Mouse (Mus musculus) urinary bladder, adult 18-20 months (tissue): ENCODE results near the gene Mgll.

Experiments
- DNase-seq, 2 experiments: peaks; one replicate each; pipeline ENCODE4 v3.0.0; 2022; ENCODE audit warnings: low spot score in 2 of 2, mixed read lengths in 2 of 2

The Mgll gene

DNA sequence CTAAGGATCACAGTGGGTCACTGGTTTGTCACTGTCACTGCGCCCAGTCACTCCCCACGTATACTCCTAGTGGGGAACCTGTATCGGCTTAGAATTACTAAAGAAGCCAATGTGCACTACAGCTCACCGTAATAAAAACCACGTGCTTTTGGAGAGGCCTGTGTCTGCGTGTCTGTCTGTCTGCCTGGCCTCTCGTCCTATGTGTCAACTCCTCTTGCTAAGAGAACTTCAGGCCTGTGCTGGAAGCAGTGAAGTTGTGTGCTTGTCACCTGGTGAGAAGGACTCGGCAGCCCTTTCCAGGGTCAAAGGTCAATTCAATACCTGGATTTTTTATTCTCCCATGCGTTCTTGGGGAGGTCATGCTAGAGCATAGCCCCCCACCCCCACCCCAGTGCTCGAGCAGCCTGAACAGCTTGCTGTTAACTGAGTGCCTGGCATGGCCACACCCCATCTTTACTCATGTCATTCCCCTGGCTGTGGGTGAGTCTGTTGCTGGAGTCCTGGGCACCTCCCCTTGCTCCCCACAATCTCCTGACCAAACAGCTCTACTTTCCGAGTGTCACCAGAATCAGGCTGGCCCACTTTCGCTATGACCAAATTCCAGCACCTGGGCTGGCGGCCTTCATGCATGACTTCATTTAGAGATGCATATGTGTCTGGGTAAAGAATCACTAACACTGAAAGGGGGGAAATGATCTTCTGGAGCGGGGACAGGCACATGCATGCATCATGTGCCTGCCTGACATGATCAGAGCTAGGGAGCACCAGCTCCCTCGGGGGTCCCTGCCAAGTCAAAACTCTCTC, 104.2 kb downstream of the Mgll start:
- no peak for DNase-seq

GRCm38 (mm10) chr6:88829579-88829978, 105.4 kb downstream of the Mgll start:
- DNase-seq = no peak

DNA sequence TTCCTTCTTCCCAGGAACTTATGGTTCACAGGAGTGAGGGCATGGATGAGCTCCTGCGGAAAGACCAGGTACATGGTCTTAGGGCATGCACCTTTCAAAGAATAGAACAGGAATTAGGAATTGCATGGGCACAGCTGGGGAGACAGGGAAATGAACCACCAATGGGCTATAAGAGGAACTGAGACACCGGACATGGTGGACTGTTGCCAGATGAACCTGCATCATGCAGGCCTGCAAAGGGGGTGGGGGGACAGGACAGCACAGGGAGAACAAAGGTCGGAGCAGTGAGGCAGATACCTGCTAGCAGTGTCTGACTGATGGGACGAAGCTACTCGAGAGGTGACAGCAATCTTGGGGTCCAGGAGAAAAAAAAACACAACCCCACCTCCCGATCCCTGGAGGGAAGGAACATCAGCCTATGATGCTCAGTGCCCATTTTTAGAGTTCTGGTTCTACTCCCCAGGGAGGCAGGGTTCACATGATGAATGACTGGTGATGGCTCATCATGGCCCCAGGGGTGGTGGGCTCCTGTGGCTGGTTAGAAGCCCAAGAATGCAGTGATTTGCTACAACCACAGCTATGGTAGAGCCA, 106.0 kb downstream of the Mgll start:
- DNase-seq = no peak

- no peak for DNase-seq
These were observed 107.2 kb downstream of the Mgll start for GRCm38 (mm10) chr6:88831456-88831855.

GRCm38 (mm10) chr6:88832663-88833062, 108.5 kb downstream of the Mgll start:
- no peak for DNase-seq

GRCm38 (mm10) chr6:88833340-88834140, 109.3 kb downstream of the Mgll start:
- DNase-seq = no peak

DNA sequence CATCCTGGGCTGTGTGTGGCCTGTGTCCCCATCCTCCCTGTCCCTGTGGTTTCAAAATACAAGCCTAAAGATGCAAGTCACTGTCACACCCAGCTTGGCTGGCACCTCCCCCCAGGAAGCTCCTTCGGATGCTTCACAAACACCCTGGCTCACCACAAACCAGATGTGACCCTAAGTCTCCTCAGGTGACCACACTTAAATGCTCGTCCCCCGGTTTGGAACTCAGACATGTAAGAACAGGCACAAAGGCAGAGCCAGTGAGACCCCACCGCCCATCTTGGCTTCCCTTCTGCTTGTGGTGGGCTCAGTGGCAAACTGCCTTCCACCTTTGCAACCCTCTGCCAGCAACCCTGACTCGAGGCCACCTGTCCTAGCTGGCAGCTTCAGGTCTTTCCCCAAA, 110.8 kb downstream of the Mgll start:
- DNase-seq = no peak

- no peak for DNase-seq
These were observed 112.1 kb downstream of the Mgll start for GRCm38 (mm10) chr6:88836178-88836819.

GRCm38 (mm10) chr6:88837999-88838398, 113.8 kb downstream of the Mgll start:
- no peak for DNase-seq

- no peak for DNase-seq
These were observed 114.4 kb downstream of the Mgll start for GRCm38 (mm10) chr6:88838613-88839012.

DNA sequence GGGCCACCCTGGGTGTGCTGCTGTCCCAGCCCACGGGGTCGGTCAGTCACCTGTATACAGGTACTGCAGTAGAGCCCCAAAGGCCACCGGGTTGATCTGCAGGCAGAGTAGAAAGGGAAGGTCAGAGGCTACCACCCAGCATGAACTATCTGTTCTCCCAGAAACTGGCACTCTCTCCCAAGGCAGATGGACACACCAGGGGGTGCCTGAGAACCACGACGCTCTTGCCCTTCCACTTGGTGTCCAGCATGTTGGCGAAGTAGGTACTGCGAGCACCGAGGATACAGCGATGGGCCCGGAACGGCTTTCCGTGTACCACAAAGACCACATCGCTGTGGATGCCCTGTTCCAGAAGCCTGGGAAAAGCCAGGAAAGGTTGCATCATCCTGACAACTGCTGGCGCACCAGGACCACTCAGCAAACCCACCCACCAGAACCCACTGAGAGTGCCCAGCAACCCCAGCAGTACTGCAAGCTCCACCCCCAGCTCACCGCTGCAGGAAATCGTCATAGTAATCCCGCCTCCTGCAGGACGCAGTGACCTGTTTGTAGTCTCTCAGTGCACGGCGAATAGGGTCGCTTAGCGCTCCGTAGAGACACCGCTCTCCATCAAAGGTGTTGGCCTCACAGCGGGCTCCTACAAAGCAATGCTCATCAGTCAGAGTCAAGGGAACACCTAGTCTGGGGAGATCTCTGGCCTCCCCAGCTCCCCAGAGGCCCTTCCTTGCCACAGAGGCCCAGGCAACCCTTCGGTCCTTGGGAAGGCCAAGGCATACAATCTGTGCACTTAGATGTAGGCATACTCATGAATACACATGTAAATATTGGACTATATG, 115.1 kb downstream of the Mgll start:
- no peak for DNase-seq

- no peak for DNase-seq
These were observed 116.0 kb downstream of the Mgll start for GRCm38 (mm10) chr6:88840211-88840610.

DNA sequence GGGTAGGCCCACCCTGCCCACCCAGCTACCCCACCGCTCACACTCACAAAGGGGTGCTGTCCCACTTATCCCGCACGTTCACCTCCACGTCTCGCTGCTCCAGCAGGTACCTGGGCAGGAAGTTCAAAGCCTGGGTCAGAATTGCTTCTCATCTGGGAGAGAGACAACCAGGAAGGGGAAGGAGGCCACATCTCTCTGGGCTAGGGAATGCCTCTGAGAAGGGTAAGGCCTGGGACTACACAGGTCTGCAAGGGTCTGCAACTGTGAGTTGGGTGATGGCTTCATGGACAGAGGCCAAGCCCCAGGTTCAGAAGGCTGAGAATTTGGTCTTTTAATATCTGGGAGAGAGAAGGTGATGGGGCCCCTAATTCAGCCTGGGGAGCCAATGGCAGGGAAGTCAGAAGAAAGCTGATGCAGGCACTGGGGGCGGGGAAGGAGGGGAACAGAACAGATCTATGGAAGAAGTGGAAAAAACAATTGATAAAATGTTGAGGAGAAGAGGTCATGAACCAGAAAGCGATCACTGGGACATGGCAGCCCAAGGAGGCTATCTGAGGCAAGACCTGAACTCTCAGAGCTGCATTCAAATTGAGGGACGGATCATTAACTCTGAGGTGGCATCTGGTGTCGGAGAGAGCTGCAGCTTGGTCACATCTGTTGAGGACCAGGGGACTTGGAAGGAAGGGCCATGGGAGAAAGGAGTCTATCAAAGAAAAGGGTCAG, 116.7 kb downstream of the Mgll start:
- DNase-seq = no peak

DNA sequence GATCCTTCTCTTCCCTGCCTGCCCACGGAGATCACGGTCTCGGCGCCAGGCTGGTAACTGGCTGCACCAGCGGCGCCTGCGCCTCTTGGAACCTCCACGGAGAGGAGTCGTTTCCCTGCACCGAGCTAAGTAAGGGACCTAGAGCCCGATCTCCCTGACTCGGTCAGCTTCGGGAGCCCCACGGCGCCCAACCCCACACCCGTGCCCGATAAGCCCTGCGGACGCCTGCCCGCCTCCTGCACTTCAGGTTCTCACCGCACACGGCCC, 117.2 kb downstream of the Mgll start:
- no peak for DNase-seq

GRCm38 (mm10) chr6:88841781-88842689, 117.8 kb downstream of the Mgll start, which contains the start of gene Abtb1:
Gene Abtb1 (minus strand): TSS chr6:88841984.
- peak; percentile 99 for DNase-seq

DNA sequence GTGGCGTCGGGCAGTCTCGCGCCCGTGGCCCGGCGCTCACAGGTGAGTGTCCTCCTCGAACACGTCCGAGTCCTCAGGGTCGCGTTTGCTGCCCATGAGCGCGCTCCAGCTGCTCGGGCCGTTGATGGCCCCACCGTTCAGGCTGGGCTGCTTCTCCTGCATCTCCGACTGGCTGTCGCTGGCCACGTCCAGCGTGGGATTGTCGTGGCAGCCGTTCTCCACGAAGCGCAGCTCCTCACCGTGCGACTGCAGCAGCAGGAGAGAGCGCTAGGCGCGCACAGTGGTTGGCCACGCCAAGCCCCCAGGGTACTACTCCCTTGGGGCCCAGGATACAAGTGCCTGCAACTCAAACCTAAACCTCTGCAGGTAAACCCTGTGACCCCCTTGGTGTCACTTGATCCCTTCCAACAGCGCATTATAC, 118.5 kb downstream of the Mgll start:
- DNase-seq = no peak

DNA sequence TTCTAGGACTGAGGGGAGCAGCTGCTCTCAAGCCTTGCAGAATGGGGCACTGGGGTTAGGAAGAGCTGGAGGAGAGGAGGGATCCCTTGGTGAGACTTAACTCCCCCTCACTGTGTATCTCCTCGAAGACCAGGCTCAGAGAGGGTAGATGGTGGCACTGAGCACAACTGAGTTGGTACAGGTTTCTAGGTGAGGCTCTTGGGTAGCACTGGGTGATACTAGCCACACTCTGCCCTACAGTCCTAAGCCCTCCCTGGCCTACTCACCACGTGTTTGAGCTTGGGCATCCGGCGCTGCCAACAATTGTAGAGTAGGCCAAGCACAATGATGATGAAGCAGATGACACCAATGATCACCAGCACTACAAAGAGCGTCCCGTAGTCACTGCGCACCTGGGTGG, 119.0 kb downstream of the Mgll start:
- DNase-seq = no peak

DNA sequence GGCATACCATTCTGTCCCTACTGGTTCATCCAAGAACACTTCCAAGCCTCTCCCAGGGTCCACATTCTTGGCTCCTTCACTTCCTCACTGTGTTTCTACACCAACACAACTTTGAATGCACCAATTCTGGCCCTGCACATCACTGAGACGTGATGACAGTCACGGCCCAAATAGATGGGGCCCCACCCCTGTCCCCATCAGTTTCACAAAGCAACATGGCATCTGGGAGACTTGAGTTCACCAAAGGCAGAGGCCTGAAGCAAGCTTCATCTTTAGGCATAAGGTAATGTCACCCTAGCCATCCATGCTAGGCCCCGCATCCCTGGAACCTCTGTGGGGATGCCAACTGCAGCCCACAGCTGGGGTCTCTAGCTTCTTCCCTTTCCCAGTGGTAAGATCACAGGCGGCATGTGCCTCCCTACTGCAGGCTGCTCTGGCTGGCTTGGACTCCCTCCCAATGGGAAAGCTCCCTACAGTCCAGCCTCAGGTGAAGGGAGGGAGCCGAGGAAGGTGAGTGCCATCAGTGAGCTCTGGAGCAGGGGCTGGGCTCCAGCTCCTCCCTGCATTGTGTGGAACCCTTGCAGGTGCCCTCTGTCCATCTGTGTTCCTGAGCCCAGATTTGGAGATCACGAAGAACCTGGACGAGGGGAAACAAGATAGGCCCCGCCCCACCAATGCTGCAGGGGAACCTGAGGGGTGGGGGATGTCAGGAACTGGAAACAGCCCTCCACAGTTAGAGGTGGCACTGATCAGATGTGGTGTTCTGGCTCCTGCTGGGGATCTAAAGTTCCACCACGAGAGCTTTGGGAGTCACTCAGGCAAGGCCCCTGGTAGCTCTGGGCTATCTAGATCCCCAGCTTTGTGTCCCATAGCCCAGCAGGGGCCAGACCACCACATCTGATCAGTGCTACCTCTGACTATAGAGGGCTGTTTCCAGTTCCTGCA, 119.8 kb downstream of the Mgll start:
- no peak for DNase-seq
